8 mouse cellular contexts compared by ENCODE assay signal in genomic region chr16:22564259-22564906, GRCm38 (mm10).
A peak's percentile ranks its signal among the peaks of the same experiment; 100 is the strongest.
DNase-seq lines count a peak whose midpoint lies in the region; ATAC-seq and TF ChIP-seq lines count a peak whose summit lies in the region.

No protein-coding gene starts in this region.

- no peak overlapping the region for H3K4me3 ChIP-seq in MEL (ENCODE audit: control insufficient read depth in 1 of 2, insufficient read depth in 1 of 2, low read depth in 2 of 2, low read length in 2 of 2)
- no peak overlapping the region for H3K4me3 ChIP-seq in cerebellum, adult 2 months (replicated peaks; ENCODE audit: insufficient read depth, low read depth, low read length)
- H3K4me3 ChIP-seq in midbrain, postnatal 0 days (ENCODE audit: low read depth, low read length): no peak overlapping the region
- H3K4me3 ChIP-seq in thymus, adult 2 months (ENCODE audit: control insufficient read depth, insufficient read depth, low read length): no peak overlapping the region

- H3K27me3 ChIP-seq in MEL (ENCODE audit: control insufficient read depth in 1 of 2, insufficient read depth in 2 of 2, low read length in 2 of 2): no peaks in the 10 kb centered on the region; a peak in 1 of 4 replicates
- no peaks in the 10 kb centered on the region for H3K27me3 ChIP-seq in cerebellum, adult 2 months (ENCODE audit: control insufficient read depth, insufficient read depth, low read length)
- peaks cover under 1% of the 10 kb centered on the region; the same call in 1 of the 2 replicates for H3K27me3 ChIP-seq in midbrain, postnatal 0 days (ENCODE audit: insufficient read depth, low read length)
- H3K27me3 ChIP-seq in thymus, adult 2 months (ENCODE audit: control insufficient read depth, insufficient read depth, low read length): no peaks in the 10 kb centered on the region; the same call in 1 of the 2 replicates

- no peak overlapping the region for H3K9ac ChIP-seq in MEL (ENCODE audit: control insufficient read depth, low read depth, low read length, poor library complexity, severe bottlenecking)
- H3K9ac ChIP-seq in midbrain, postnatal 0 days (replicated peaks; ENCODE audit: low read length, poor library complexity, severe bottlenecking): no peak overlapping the region

- H3K4me1 ChIP-seq in MEL (ENCODE audit: control insufficient read depth in 1 of 2, insufficient read depth in 2 of 2, low read length in 2 of 2): no peaks in the 10 kb centered on the region
- H3K4me1 ChIP-seq in cerebellum, adult 2 months (ENCODE audit: control insufficient read depth, insufficient read depth, low read length): peaks cover 4% of the 10 kb centered on the region; the same call in 1 of the 2 replicates
- no peaks in the 10 kb centered on the region for H3K4me1 ChIP-seq in midbrain, postnatal 0 days (ENCODE audit: insufficient read depth, low read length)
- no peaks in the 10 kb centered on the region for H3K4me1 ChIP-seq in thymus, adult 2 months (replicated peaks; ENCODE audit: control insufficient read depth, insufficient read depth, low read length)

- peak; percentile 37 to 77 (median 68) for TF ChIP-seq CTCF in MEL (IDR thresholded peaks at IDR 0.05 in 2 of 3, conservative IDR thresholded peaks at IDR 0.05 in 1 of 3; ENCODE audit: control insufficient read depth in 1 of 3, insufficient read depth in 1 of 3, low read depth in 2 of 3, low read length in 3 of 3, poor library complexity in 1 of 3, severe bottlenecking in 1 of 3)
- peak; percentile 96 for TF ChIP-seq CTCF in cerebellum, adult 2 months (IDR thresholded peaks at IDR 0.05; ENCODE audit: borderline replicate concordance, insufficient read depth, low read depth, low read length)
- TF ChIP-seq CTCF in midbrain, postnatal 0 days (IDR thresholded peaks at IDR 0.05): peak; percentile 88
- TF ChIP-seq CTCF in thymus, adult 2 months (IDR thresholded peaks at IDR 0.05; ENCODE audit: borderline replicate concordance, control insufficient read depth, extremely low read depth, insufficient read depth, low read length, poor library complexity): peak; percentile 73

- TF ChIP-seq RAD21 in MEL (IDR thresholded peaks at IDR 0.05; ENCODE audit: low read depth, low read length): peak; percentile 67

- intact Hi-C loops in left cerebral cortex, postnatal 25 days (cut with DNase I): loop anchor here (1.0 to 10.0 kb wide), 2 partner anchors 243 to 480 kb away; no protein-coding TSS in a partner anchor

- peak; percentile 37 to 67; a peak in 3 of 4 replicates for ATAC-seq in hematopoietic stem cell, adult 5-6 weeks (replicated peaks in 1 of 2; ENCODE audit: insufficient read depth in 1 of 2, low FRiP score in 2 of 2, low TSS enrichment in 1 of 2, low read depth in 1 of 2, poor library complexity in 2 of 2, severe bottlenecking in 2 of 2)
- peak; percentile 61; the same call in 1 of the 2 replicates for ATAC-seq in midbrain, postnatal 0 days (ENCODE audit: low FRiP score)

- no peak for TF ChIP-seq EP300 in MEL (IDR thresholded peaks at IDR 0.05; ENCODE audit: low read depth in 1 of 2, low read length in 2 of 2)

- no peak overlapping the region for H3K4me2 ChIP-seq in midbrain, postnatal 0 days (ENCODE audit: low read depth, low read length, poor library complexity, severe bottlenecking)

- H3K36me3 ChIP-seq in MEL (ENCODE audit: control insufficient read depth in 1 of 2, insufficient read depth in 2 of 2, low read length in 2 of 2): no peaks in the 10 kb centered on the region
- no peaks in the 10 kb centered on the region for H3K36me3 ChIP-seq in midbrain, postnatal 0 days (ENCODE audit: insufficient read depth, low read length)
- H3K36me3 ChIP-seq in thymus, adult 2 months (ENCODE audit: control insufficient read depth, insufficient read depth, low read length): no peaks in the 10 kb centered on the region

- DNase-seq in 3134 (ENCODE audit: extremely low read depth, insufficient read length, low spot score): peak; percentile 26
- peak; percentile 24 for DNase-seq in MEL (ENCODE audit: low read depth, low spot score)
- DNase-seq in cerebellum, adult 2 months: peak; percentile 74 to 80
- peak; percentile 65 for DNase-seq in forelimb bud, embryonic 11.5 days (ENCODE audit: low read depth, low spot score)
- peak; percentile 56 to 69 for DNase-seq in left cerebral cortex, postnatal 25 days (ENCODE audit: low spot score in 2 of 2)
- peak; percentile 81 for DNase-seq in midbrain, postnatal 0 days (ENCODE audit: low spot score)
- DNase-seq in thymus, adult 2 months: peak; percentile 71

- H3K79me2 ChIP-seq in MEL (ENCODE audit: control insufficient read depth, insufficient read depth, low read length, poor library complexity): no peaks in the 10 kb centered on the region

- TF ChIP-seq POLR2A in MEL (IDR thresholded peaks at IDR 0.05; ENCODE audit: control insufficient read depth in 1 of 2, insufficient read depth in 1 of 2, low read depth in 1 of 2, low read length in 2 of 2, poor library complexity in 1 of 2): no peak
- no peak for TF ChIP-seq POLR2A in cerebellum, adult 2 months (IDR thresholded peaks at IDR 0.05; ENCODE audit: borderline replicate concordance, insufficient read depth, low read length)
- TF ChIP-seq POLR2A in thymus, adult 2 months (IDR thresholded peaks at IDR 0.05; ENCODE audit: control insufficient read depth, extremely low read depth, insufficient read depth, low read length, poor library complexity): no peak

- no peaks in the 10 kb centered on the region for H3K9me3 ChIP-seq in MEL (replicated peaks; ENCODE audit: insufficient read depth, low read length)
- no peaks in the 10 kb centered on the region for H3K9me3 ChIP-seq in midbrain, postnatal 0 days (ENCODE audit: low read length)

- no peak overlapping the region for H3K27ac ChIP-seq in MEL (ENCODE audit: control insufficient read depth, low read depth, low read length)
- H3K27ac ChIP-seq in cerebellum, adult 2 months (ENCODE audit: insufficient read depth, low read length): no peak overlapping the region
- no peak overlapping the region for H3K27ac ChIP-seq in midbrain, postnatal 0 days (ENCODE audit: low read depth, low read length)
- no peak overlapping the region for H3K27ac ChIP-seq in thymus, adult 2 months (ENCODE audit: control insufficient read depth, insufficient read depth, low read length)

- 32% methylated on average over 14 of the region's 14 CpGs for WGBS in cerebellum, adult 2 months
- 60% methylated on average over 14 of the region's 14 CpGs for WGBS in midbrain, postnatal 0 days
- 71% methylated on average over 14 of the region's 14 CpGs for WGBS in thymus, adult 2 months

TF ChIP-seq in MEL, 35 proteins besides CTCF, POLR2A, EP300 and RAD21:
- TF ChIP-seq ELF1 (IDR thresholded peaks at IDR 0.05; ENCODE audit: low read depth, low read length) (no peak), SMC3 (IDR thresholded peaks at IDR 0.05; ENCODE audit: low read depth, low read length) (peak; percentile 74), CHD2 (IDR thresholded peaks at IDR 0.05; ENCODE audit: low read length) (no peak)
TF ChIP-seq in MEL: peak in this region for 1.

Comparison
In these comparisons a context has a peak if more than half of its experiments do, and no peak if none do; other contexts are left out.
1. DNase-seq: peak in every context shown above with its lines; median percentile 81 in midbrain, postnatal 0 days; 77 in cerebellum, adult 2 months; 71 in thymus, adult 2 months; 65 in forelimb bud, embryonic 11.5 days; 62 in left cerebral cortex, postnatal 25 days; 26 in 3134; 24 in MEL.